Mouse (Mus musculus) liver, embryonic 14.5 days (tissue): ENCODE data around the gene Ccl11. TPM values are rescaled to one million over a fixed set of nuclear protein-coding genes. Genes with fewer than 3 reads are reported as not detected.
A peak's percentile ranks its signal among the peaks of the same experiment; 100 is the strongest.

ENCODE experiments used
- ATAC-seq: fragments of 200-750 bp; cut with Nextera tagmentation; 2 replicates; pipeline ENCODE4 v1.8.0; 2017; ENCODE audit warnings: moderate number of reproducible peaks, mild to moderate bottlenecking, moderate library complexity; ENCODE audit not compliant: insufficient read depth
- DNase-seq, 3 experiments: peaks; one replicate each; pipeline ENCODE4 v3.0.0-alpha.2; 2012 to 2013; ENCODE audit warnings: low read depth in 3 of 3, low spot score in 3 of 3
- H3K27ac ChIP-seq: fragments of 300-500 bp; sonication (generic); 2 replicates; pipeline ENCODE4 v1.5.1; 2014; ENCODE audit warnings: moderate library complexity, mild to moderate bottlenecking, control low read depth, inconsistent platforms
- H3K27me3 ChIP-seq: fragments of 300-500 bp; sonication (generic); 2 replicates; pipeline ENCODE4 v1.6.1; 2014; ENCODE audit warnings: mild to moderate bottlenecking, low read length, moderate library complexity; ENCODE audit not compliant: control insufficient read depth, insufficient read depth
- H3K36me3 ChIP-seq: fragments of 300-500 bp; sonication (generic); replicated peaks from 2 replicates; pipeline ENCODE4 v1.6.1; 2014; ENCODE audit warnings: low read depth; ENCODE audit not compliant: control insufficient read depth, insufficient read depth
- H3K4me1 ChIP-seq, 2 experiments: fragments of 200-500 bp in 1 of 2; fragments of 300-500 bp in 1 of 2; sonication (generic) in 1 of 2; replicated peaks; 2 replicates each; pipeline ENCODE4 v1.6.1; 2012 to 2014; ENCODE audit warnings: antibody characterized with exemption in 1 of 2, inconsistent platforms in 1 of 2, low read length in 1 of 2; ENCODE audit not compliant: control insufficient read depth in 2 of 2, insufficient read depth in 2 of 2
- H3K4me2 ChIP-seq: fragments of 300-500 bp; sonication (generic); 2 replicates; pipeline ENCODE4 v1.6.1; 2014; ENCODE audit warnings: low read depth, mild to moderate bottlenecking, control low read depth, moderate library complexity
- H3K4me3 ChIP-seq, 2 experiments: fragments of 200-500 bp in 1 of 2; fragments of 300-500 bp in 1 of 2; sonication (generic) in 1 of 2; 2 replicates each; pipeline ENCODE4 v1.5.1; 2012 to 2014; ENCODE audit warnings: low read depth in 2 of 2, low read length in 2 of 2, mild to moderate bottlenecking in 2 of 2, control low read depth in 1 of 2, inconsistent platforms in 1 of 2, moderate library complexity in 1 of 2; ENCODE audit not compliant: insufficient read depth in 1 of 2
- H3K9ac ChIP-seq: fragments of 300-500 bp; sonication (generic); replicated peaks from 2 replicates; pipeline ENCODE4 v1.6.1; 2014; ENCODE audit warnings: mild to moderate bottlenecking, control low read depth, moderate library complexity
- H3K9me3 ChIP-seq: fragments of 300-500 bp; sonication (generic); 2 replicates; pipeline ENCODE4 v1.6.1; 2016; ENCODE audit warnings: low read length, mixed read lengths; ENCODE audit not compliant: control insufficient read depth
- CTCF ChIP-seq: IDR thresholded peaks from 2 replicates; pipeline ENCODE4 v1.5.1; 2016; ENCODE audit warnings: antibody characterized with exemption, low read depth, control low read depth
- EP300 ChIP-seq: IDR thresholded peaks from 2 replicates; pipeline ENCODE4 v1.6.1; 2016; ENCODE audit warnings: antibody characterized with exemption, low read depth
- WGBS: fragments of 180-500 bp; shearing (Covaris S2); extraction: QIAGEN DNeasy Blood & Tissue Kit; methylation state at CpG from one replicate; pipeline ENCODE4 v1.1.7; 2014; ENCODE audit not compliant: insufficient replicate concordance; 5-methylcytosine and 5-hydroxymethylcytosine counted together
- polyA plus RNA-seq, 2 experiments: library from polyadenylated mRNA; depleted of rRNA in 1 of 2; stranded (reverse) in 1 of 2; unstranded in 1 of 2; fragments of >200 nt; fragmentation: Nextera tagmentation in 1 of 2; extraction: Ambion mirVana in 1 of 2; gene quantifications; 2 replicates each; pipeline versions ENCODE4 v1.2.1 to v1.2.3; 2012 to 2014

Gene Ccl11
- polyA plus RNA-seq, 2 experiments: 0.07 to 0.11 TPM

GRCm38 (mm10) chr11:82035356-82035755 lies 22.3 kb upstream of the Ccl11 start, which contains the start of gene Ccl2:
Gene Ccl2, plus strand, starts transcription at chr11:82035571.
- TF ChIP-seq CTCF (no peak), EP300 (no peak)
- no peaks in the 10 kb centered on the region for H3K27me3 ChIP-seq
- no peaks in the 10 kb centered on the region; a peak in 1 of 4 replicates for H3K4me1 ChIP-seq
- H3K9ac ChIP-seq: no peak within 1 kb of the TSS
- no peaks in the 10 kb centered on the region for H3K9me3 ChIP-seq
- H3K27ac ChIP-seq: no peak within 1 kb of the TSS
- no peak for DNase-seq
- no peak for ATAC-seq
- WGBS: 20% methylated on average over 5 of the region's 5 CpGs
- H3K36me3 ChIP-seq: no peaks in the 10 kb centered on the region
- H3K4me2 ChIP-seq: no peak within 1 kb of the TSS
- no peak within 1 kb of the TSS for H3K4me3 ChIP-seq

GRCm38 (mm10) chr11:82035857-82036256 lies 21.8 kb upstream of the Ccl11 start:
- TF ChIP-seq CTCF (no peak), EP300 (no peak)
- Histone ChIP-seq H3K36me3 (no peaks in the 10 kb centered on the region), H3K27me3 (no peaks in the 10 kb centered on the region), H3K9ac (no peak overlapping the region), H3K4me3 (no peak overlapping the region), H3K4me1 (no peaks in the 10 kb centered on the region; a peak in 1 of 4 replicates), H3K4me2 (no peak overlapping the region), H3K9me3 (no peaks in the 10 kb centered on the region), H3K27ac (no peak overlapping the region)
- DNase-seq (no peak), ATAC-seq (no peak)
- WGBS: 70% methylated on average over 2 of the region's 2 CpGs

DNA sequence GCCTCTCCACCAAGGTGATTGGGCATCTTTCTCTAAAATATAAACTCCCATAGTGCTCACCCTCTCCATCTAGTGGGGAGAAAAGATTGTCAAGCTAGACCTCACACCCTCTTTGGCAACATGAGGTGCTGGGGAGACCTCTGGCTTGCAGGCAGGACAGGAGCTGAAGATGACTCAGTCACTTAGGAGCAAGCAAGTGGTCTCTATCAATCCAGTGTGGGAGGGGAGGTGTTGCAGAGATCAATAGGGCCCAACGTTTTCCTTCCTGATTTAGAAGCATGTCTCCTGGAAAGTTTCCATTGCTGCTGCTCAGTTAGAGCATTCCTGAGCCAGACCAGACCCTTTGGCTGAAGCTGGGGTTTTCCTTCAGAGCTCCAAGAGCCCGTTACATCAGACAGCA lies 19.1 kb upstream of the Ccl11 start, which contains the start of gene Gm17268:
Gene Gm17268, minus strand, starts transcription at position 28 of the 400 bp plus-strand sequence.
- TF ChIP-seq CTCF (peak; percentile 14; the same call in 1 of the 2 replicates), EP300 (no peak)
- Histone ChIP-seq H3K36me3 (no peaks in the 10 kb centered on the region), H3K4me1 (no peaks in the 10 kb centered on the region; a peak in 1 of 4 replicates), H3K27me3 (no peaks in the 10 kb centered on the region), H3K4me2 (no peak within 1 kb of the TSS), H3K9ac (no peak within 1 kb of the TSS), H3K9me3 (no peaks in the 10 kb centered on the region), H3K4me3 (no peak within 1 kb of the TSS), H3K27ac (no peak within 1 kb of the TSS)
- DNase-seq (no peak), ATAC-seq (no peak)
- WGBS: 22% methylated on average over 2 of the region's 2 CpGs

- Histone ChIP-seq H3K27me3 (no peaks in the 10 kb centered on the region), H3K9me3 (no peaks in the 10 kb centered on the region), H3K4me1 (no peaks in the 10 kb centered on the region; a peak in 1 of 4 replicates), H3K4me3 (no peak overlapping the region), H3K36me3 (no peaks in the 10 kb centered on the region), H3K4me2 (no peak overlapping the region), H3K27ac (no peak overlapping the region), H3K9ac (no peak overlapping the region)
- ATAC-seq: no peak
- DNase-seq: no peak
- WGBS: 39% methylated on average over 3 of the region's 3 CpGs
- TF ChIP-seq CTCF (no peak), EP300 (no peak)
Observed at GRCm38 (mm10) chr11:82039132-82039660, 18.4 kb upstream of the Ccl11 start.

DNA sequence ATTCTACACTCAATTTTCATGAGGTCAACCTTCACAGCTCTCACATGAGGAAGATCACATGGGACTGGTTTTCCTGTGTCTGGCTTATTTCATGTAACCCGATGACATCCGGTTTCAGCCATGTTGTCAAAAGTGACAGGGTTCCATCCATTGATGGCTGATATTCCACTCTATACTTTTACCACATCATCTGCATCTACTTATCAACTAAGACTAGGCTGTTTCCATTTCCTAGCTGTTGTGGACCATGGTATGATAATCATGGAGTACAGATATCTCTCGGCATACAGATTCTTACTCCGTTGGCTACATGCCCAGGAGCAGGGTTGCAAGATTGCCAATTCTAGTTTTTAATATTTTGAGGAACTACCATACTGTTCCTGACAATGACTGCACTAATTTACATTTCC lies 15.9 kb upstream of the Ccl11 start:
- no peaks in the 10 kb centered on the region for H3K27me3 ChIP-seq
- DNase-seq (no peak), ATAC-seq (no peak)
- H3K27ac ChIP-seq: no peak overlapping the region
- H3K4me1 ChIP-seq: no peaks in the 10 kb centered on the region; a peak in 1 of 4 replicates
- TF ChIP-seq EP300: no peak
- no peak overlapping the region for H3K4me2 ChIP-seq
- no peak overlapping the region for H3K9ac ChIP-seq
- H3K9me3 ChIP-seq: no peaks in the 10 kb centered on the region
- 62% methylated on average over 4 of the region's 4 CpGs for WGBS
- no peaks in the 10 kb centered on the region for H3K36me3 ChIP-seq
- no peak overlapping the region for H3K4me3 ChIP-seq
